Mouse (Mus musculus): ENCODE measurements around the gene Mut.

DNA sequence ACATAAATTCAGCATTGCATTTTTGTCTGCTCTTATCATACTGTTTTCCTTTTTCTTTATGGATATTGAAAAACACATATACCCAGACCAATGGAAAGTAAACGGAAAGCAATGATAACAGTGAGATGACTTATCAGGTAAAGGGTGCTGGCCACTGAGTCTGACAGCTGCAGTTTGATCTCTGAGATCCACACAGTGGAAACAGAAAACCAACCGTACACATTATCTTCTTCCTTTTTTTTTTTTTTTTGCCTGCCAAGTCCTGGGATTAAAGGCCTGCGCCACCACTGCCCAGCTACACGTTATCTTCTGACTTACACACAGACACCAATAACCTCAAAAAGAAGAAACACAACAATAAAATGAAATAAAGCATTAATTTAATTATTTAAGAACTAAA is 31.1 kb upstream of the Mut start:
- TF ChIP-seq POLR2A (IDR thresholded peaks at IDR 0.05; ENCODE audit: borderline replicate concordance, extremely low read depth, insufficient read depth, insufficient read length, poor library complexity, severe bottlenecking) (no peak), CTCF (IDR thresholded peaks at IDR 0.05; ENCODE audit: borderline replicate concordance, extremely low read depth, insufficient read depth, insufficient read length) (no peak)

All from brain, embryonic 14.5 days (tissue).